Mouse (Mus musculus): Measurements from ENCODE around the gene Gsk3b.

- no peak for TF ChIP-seq CTCF (IDR thresholded peaks at IDR 0.05; ENCODE audit: low read depth, low read length)
- no peak for TF ChIP-seq POLR2A (IDR thresholded peaks at IDR 0.05; ENCODE audit: extremely low read depth, insufficient read depth, low read length)
Measured at GRCm38 (mm10) chr16:38047781-38048558, 40.8 kb upstream of the Gsk3b start.

Data from liver, adult 2 months (tissue).